Mouse (Mus musculus) olfactory bulb, adult 2 months (tissue): ENCODE measurements around the gene Lrrfip2.

Source experiments
- CTCF ChIP-seq: fragments of 200-500 bp; IDR thresholded peaks from 2 replicates; pipeline ENCODE4 v1.5.1; 2012; ENCODE audit warnings: low read depth, mild to moderate bottlenecking, low read length, moderate library complexity; ENCODE audit not compliant: insufficient read depth
- POLR2A ChIP-seq: fragments of 200-500 bp; IDR thresholded peaks from 2 replicates; pipeline ENCODE4 v1.6.1; 2012; ENCODE audit warnings: mild to moderate bottlenecking, low read depth, low read length, moderate library complexity; ENCODE audit not compliant: insufficient read depth

DNA sequence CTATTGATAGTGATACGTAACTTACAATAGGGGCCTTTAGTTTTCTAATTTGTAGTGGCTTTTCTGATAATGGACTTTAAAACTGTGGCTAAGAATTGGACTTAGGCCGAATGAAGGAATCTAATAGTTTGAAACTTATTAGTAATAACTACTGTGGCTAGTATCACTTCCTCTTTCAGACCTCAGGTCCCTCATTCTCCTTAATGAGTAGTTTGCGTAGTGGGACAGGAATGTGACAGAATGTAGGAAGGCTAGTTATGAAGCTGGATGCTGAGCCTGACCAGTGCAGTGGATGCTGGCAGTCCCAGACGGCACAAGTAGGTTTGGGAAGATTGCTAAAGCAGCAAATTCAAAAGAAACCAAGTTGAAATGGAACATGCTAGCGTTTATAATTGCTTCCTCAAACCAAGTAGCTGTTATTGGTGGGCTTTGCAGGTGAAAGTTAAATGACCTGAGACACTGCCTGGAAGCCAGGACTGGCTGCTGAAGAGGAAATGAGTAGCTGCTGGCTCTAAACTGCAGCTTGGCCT is 103.2 kb downstream of the Lrrfip2 start:
- TF ChIP-seq CTCF (no peak), POLR2A (no peak)
